Mouse (Mus musculus): ENCODE data around the gene Ctdspl.
A peak's percentile ranks its signal among the peaks of the same experiment; 100 is the strongest.

The Ctdspl gene

DNA sequence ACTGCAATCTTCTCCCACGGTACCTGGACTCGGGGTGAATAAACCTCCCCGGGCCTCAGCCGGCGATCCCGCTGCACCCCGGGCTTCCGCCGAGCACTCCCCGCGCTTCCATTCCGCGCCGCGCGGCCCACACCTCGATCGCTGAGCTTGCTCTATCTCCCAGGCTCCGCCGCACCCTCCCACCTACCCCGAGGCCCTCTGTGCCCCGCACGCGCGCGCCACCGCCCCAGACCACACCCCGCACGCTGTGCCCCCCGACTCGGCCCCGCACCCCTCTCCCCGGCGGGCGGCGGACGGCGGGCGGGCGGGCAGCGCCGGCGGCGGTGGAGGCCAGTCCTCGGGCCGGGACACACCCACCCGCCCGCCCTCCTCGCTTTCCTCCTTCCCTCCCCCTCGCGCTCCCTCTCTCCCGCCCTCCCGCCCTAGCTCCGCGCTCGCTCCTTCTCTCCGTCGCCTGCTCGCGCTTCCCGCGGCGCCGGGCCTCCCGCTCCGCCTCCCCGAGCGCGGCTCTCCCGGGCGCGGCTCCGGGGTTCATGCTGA is at the start of gene Ctdspl:
Ctdspl (plus strand) TSS at position 343 of the 540 bp plus-strand sequence.
- peak; percentile 48 for DNase-seq

DNA sequence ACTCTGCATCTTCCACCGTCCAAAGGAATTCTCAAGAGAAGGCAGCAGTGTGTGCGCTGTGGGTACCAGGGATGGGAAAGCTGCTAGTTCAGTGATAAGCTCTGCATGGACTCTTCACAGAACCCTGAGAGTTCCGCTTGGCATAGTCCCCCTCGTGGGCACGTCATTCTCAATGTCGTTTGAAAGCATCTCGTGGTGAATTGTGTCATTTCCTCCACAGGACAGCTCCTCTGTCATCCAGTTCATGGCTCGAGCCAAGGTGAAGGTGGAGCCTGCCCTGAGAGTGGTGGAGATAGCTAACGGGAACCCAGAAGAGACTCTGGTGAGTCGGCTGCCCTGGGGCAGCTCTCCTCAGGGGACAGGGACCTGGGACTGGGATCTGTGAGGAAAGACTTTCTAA is 49.4 kb upstream of the Ctdspl start:
- DNase-seq, result no peak

DNA sequence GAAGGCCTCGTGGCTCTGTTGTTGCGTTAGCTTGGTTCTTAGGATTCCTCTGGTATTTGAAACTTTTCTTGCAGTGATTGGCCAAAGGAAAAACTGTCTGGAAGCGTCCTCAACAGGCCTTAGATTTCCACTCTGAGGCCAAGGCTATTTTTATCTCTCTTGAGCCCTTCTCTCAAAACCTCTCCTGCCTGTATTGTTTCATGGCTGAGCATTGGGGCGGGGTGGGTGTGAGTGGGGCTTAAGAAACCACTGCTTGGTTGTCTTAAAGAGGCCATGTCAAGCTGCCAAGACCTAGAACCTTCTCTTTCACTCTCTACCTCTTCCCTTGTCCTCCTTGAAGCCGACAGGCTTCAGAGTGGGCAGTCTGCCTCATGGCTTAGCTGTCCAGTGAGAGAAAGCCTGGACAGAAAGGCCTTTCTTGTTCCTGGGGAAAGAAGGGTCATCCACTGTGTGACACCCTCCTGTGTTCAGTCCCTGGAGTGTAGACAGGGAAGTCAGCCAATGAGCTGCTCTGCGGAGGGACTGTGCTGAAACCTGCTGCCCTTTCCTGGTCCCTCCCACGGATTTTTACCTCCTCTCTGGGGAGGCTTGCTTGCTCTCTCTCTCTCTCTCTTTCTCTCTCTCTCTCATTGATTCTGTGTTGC is 48.8 kb upstream of the Ctdspl start:
- DNase-seq, result no peak

DNA sequence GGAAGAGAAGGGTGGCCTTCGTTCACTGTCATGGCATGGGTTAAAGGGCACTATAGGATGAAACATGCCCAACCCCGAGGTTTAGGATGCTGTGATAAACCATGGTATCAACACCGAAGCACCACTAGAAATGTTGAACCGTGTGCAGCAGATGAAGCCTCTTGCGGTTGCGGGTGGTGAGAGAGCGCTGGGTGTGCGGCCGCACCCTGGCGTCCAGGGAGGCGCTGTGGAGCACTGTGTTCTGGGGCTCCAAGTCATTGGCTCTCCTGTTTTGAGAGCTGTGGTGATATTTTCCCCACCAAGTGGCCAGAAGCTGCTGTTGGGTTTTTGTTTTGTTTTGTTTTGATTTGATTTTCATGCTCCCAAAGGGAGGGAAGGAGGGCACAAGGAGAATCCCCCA is 47.7 kb upstream of the Ctdspl start:
- DNase-seq, result no peak

DNA sequence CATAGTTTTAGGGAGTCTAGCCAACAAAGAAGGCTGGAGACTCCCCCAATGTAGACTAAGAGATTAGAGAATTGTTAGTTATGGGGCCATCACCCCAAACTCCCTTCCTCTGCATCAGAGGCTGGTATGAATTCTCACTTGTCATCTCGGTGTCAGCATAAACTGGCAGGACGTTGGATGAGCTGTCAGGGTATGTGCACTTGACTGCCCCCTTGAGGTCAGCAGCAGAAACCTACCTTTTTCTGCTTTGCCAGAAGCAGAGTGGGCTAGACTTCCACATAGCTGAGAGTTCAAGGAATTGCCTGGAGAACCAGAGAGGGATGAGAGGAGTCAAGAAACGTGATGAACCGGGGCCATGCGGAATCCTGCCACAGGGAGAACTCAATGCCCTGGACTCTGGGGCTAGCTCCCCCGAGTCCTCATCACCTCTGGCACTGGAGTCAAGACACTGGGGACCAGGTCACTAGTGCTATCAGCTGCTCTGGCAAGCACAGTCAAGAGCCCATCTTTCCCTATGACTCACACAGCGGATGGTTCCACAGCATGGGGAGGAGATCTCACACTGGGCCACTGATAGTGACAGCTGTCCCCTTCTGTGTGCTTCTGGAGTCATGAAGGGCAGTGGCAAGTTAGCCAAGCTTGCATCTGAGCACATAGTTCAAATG is 44.8 kb upstream of the Ctdspl start:
- peak; percentile 27 for DNase-seq

DNA sequence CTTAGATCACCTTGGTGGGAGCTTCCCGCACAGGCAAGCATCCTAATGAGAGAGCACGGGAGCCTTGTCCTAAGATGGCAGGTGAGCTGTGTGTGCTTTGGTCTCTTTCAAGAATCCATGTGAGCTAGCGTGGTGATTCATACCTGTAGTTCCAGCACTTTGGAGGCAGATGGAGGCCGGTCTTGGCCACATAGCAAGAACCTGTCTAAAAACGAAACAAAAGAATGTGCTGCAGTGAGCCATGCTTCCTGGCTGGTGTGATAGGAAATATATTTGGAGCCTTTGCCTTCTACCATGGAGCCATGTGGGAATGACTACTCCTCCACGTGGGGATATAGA is 44.3 kb upstream of the Ctdspl start:
- no peak for DNase-seq

DNA sequence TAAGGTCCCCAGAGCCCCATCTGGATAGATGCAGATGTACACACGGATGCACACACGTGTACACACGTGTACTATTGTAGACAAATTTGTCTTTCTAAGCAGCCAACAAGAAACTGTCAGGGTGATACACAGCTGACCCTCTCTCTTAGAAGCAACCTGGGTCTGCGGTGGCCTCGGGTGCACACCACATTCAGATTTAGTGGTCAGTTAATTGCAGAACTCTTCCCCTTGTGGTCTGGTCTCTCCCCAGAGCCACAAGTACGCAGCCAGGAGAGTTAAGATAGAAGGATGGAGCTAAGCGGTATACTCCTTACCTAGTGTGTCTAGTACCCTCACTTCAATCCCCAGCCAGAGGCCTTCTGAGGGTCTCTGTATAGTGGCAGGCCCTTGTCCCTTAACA is 43.1 kb upstream of the Ctdspl start:
- DNase-seq, result no peak

DNA sequence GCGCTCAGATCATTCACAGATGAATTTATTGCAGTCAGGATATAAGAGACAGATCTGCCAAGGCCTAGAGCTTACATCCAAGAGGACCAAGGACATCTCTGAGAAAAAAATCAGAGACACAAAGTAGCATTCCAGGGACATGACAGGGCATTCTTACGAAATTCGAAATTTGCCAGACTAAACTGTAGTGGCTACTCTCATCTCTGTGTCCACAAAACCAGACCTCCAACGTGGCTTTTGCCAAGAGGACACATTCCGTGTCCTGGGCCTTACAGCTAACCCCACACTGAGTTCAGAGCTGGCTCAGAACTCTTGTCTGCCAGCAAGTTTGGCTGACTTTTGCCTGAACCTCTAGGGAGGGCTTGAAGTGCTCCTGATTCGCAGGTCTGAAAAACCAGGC is 40.5 kb upstream of the Ctdspl start:
- DNase-seq, result no peak

DNA sequence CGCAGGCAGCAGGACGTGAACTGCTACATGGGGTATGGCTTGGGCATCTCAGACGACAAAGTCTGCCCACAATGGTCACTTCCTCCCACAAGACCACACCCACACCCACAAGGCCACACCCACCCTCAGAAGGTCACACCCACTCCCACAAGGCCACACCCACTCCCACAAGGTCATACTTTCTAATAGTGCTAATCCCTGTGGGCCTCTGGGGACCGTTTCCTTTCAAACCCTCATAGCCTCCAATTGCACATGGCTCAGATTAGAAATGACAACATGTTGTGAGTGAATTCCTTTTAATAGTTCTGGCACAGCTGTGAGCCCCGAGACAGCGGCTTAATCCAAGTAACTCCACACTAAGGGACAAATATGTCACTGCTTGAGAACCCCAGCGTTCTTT is 39.1 kb upstream of the Ctdspl start:
- DNase-seq, result no peak

DNA sequence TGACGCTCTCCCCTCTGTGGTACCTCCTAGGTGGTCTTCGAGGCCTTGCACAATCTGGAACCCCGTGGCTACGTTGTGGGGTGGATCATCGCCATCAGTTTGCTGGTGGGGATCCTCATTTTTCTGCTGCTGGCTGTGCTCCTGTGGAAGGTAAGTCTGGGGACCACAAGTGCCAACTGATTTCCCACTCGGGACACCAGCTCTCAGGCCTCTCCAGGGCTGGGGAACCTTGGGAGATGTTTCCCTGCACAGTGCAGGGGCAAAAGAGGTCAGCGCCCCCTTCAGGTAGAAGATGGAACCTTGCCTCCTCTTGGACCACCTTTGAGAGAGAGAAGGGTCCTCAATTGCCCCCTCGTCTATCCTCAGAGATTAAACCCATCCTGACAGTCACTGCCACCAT is 38.5 kb upstream of the Ctdspl start:
- no peak for DNase-seq

DNA sequence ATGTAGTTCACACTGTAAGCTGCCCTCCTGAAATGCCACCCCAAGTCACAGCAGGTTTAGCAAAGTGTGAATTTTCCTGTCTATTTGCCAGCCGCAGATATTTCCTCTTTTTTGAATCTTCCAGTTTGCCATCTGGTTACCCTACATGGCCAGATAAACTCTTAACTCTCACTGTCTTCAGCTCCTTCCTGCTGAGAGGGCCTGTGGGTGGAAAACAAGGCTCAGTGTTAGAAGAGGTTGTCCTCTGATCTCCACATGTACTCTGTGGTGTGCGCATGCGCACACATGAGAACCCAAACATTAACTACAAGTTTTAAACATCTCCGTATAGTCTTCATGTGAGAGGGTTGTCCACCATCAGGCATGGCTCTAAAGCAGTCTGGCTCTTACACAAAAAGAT is 36.1 kb upstream of the Ctdspl start:
- no peak for DNase-seq

DNA sequence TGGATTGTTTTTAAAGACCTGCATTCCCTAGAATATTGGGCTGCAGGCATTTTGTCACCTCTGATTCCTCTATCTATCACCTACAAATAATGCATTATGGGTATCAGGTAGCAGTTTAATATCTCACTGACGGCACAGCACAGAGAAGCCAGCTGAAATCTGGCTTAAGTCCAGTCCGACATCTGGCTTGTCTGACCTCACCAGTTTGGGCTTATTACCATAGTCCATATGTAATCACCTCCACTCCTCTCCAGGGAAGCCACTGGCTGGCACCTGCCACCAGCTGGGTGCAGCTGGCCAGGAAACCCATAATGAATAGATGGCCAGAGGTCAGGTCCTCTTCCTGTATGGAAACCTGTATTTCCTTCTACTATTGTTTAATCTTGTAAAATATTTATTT is 35.6 kb upstream of the Ctdspl start:
- no peak for DNase-seq

DNA sequence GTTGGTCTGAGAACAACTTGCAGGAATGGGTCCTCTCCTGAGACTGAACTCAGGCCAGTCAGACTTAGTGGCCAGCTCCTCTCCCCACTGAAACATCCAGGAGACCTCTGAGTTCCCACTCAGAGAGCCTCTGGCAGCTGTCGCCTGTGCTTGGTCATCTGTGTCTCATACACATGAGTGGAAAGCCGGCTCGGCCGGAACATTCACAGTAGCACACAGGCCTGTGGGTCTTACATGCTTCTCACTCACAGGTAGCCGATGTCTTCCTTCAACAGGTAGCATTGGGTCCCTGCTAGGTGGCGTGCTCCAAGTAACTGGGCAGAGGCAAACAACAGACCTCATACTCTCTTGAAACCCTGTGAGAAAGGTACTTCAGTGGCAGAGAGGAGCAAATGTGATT is 35.2 kb upstream of the Ctdspl start:
- no peak for DNase-seq

DNA sequence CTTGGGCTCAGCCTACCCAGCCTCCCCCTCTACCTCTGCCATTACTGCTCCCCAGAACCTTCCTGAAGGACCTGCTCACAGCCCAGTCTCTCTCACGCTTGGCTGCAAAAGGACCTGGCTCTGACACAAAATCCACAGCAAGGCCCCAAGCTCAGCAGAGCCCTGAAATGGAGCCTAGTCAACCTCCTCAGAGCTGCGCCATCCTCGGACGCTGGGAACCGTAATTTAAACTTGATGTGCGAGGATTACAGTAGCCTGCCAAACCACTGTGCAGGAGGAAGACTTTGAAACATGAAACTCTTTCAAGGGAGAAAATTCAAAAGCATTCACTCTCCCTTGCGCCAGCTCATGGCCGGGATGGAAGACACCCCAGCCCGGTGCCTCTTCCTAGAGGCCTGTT is 34.7 kb upstream of the Ctdspl start:
- no peak for DNase-seq

DNA sequence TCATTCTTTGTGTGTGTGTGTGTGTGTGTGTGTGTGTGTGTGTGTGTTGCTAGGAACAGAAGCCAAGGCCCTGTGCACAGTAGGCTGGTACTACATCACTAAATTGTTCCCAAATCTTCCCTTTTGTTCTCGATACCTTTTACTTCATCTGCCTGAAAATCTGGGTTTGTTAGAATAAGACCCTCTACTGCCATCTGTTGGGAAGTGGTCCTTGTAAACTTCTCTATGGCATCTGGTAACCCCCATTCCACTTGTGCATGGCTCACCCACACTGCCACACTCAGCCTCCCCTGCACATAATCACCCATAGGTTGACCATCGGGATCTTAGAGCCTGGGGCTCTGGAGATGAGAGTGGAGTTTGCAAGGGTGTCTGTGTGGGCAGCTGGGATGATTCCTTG is 31.2 kb upstream of the Ctdspl start:
- DNase-seq, result no peak

DNA sequence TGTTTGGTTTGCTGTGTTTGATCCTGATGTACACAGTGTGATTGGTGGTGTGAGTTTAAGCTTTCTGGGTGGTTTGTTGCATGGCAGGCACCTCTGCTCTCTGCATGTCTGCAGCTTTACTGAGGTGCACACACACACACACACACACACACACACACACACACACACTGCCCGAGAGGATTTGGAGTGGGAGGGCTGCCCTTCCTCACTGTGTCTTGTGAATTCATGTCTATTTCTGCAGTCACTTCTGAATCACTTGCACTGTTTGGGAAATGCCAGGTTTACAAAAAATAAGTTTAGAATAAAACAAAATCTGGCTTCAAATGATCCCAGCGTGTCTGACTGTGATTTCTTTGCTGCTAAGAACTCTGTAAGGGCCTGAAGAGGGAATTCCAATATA is 25.6 kb upstream of the Ctdspl start:
- DNase-seq, result no peak

DNA sequence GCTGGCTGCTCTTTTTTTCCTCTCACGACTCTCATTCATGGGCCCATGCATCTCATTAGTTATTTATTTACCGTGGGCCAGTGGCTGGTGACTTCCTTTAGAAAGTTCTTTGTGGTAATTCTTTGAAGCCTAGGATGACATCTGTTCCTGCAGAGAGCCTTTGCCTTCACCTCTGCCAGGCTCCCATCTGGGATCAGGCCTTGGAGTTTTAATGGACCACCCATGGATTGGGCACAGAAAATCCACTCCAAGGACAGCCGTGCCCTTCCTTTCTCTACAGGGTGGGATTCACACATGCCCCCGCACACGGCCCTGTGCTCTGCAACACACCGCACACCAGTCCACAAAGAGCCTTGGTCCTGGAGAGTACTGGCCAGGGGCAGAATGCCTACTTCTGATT is 24.3 kb upstream of the Ctdspl start:
- DNase-seq, result no peak

DNA sequence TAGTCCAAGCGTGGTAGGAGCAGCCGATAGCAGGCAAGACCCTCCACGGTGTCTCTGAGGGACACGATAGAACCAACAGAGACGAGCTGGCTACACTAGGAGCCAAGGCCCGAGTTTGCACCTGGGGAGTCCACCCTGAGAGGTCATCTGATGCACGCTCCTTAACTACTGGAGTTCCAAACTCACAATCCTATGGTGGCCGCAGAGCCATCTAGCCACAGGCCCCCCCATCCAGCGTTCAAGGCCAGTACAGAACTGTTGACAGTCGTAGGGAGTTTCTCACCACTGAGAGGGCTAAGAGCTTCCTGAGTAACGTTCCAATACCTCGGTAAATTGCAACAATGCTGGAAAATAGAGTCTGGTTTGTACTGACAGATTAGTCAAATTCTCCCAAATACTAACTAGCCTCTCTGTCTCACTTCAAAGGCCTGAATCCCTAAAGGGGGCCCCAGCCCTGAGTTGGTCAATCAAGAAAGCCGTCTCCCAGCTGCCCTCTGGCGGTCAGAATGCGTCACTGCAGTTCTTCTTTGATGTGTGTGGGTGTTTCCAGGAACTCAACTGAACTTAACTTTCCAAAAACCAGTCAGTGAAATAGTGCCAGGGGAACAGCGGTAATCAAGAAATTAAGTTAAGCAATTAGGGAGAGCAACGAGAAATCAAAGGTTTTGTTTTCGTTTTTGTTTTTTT is 18.2 kb upstream of the Ctdspl start:
- DNase-seq, result peak; percentile 82

DNA sequence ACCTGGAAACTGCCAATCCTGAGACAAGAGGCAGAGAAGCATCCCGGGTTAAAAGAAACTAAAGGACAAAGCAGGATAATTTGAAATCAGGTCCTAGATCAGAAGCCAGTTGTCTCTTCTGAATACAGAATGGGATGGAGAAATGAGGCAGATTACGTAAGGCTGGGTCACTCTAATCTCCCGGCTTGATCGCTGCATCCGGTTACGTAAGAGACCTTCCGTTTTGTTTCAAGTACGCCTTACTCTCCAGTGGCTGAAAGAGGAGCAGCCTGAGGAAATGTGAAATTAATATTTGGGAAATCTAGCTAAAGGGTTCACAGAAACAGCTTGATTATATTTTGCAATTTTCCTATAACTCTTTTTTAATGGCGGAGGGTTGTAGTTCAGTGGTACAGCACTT is 13.2 kb upstream of the Ctdspl start:
- DNase-seq, result no peak

DNA sequence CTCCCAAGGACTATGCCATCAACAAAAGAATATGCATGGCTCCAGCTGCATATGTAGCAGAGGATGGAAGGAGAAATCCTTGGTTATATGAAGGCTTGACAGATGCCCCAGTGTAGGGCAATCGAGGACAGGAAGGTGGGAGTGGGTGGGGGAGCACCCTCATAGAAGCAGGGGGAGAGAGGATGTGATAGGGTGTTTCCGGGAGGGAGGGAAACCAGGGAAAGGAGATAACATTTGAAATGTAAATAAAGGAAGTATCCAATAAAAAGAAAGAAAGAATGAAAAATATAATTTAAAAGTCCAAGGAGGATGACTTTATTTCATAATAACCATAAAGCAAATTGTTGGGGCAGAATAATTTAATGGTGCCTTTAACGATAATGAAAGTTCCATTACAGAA is 12.6 kb upstream of the Ctdspl start:
- DNase-seq, result no peak

DNA sequence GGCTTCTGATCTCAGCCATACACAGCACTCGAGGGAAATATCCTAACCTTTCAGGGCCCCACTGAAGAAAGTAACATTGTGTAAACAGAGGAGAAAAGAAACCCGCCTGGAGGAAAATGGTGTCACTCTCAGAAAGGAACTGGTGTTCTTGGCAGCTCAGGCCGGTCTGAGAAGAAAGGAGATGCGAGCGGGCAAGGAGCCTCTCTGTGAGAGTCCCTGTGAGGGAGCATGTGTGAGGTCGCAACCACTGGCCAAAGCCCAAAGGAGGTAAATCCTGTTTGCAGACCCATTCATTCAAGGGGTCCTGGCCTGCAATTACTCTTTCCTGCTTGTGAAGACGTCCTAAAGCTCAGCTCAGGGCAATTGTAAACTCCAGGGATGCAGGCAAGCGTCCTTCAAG is 11.7 kb upstream of the Ctdspl start:
- DNase-seq, result no peak

DNA sequence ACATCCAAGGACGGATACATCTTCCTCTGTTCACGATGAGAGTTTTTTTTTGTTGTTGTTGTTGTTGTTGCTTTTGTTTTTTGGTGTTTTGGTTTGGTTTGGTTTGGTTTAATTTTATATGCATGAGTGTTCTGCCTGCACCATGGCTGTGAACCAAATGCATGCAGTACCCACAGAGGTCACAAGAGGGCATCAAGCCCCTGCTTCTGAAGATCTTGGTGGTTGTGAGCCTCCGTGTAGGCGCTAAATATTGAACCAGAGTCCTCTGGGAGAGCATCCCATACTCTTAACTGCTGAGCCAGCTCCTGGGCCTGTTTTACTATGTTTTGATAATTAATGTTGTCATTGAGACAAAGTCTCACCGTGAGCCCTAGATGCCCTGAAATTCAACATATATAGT is 11.0 kb upstream of the Ctdspl start:
- peak; percentile 59 for DNase-seq

DNA sequence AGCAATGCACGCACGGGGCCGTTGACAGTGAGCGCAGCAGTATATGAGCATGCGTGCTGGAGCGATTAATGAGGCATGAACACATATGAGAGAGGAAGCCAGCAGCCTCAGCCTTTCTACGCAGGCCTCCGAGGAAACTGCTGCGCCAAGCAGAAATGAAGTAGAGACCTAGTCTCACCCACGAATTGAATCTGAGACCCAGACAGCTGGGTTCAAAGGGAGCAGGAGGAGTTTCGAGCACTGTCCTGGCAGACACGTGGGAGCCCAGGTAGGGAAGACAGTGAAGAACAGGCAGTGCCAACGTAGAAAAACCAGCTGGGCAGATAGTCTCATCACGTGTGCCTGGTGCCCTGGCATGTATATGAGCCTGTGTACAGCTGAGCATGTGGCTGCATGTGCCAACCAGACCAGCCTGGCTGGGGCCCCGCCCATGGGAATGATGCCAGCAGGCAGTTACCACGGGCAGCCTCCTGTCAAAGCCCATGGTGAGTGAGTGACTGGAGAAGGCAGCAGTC is 6.5 kb upstream of the Ctdspl start:
- DNase-seq, result peak; percentile 76
